Mouse (Mus musculus) intestine, embryonic 14.5 days (tissue): ENCODE measurements around the gene Foxl1. TPM values are rescaled to one million over a fixed set of nuclear protein-coding genes. Genes with fewer than 3 reads are reported as not detected.

Source experiments
- ATAC-seq: fragments of 200-750 bp; cut with Nextera tagmentation; replicated peaks from 2 replicates; pipeline ENCODE4 v1.8.0; 2017; ENCODE audit warnings: low read depth, moderate number of reproducible peaks, moderate TSS enrichment, moderate library complexity; ENCODE audit not compliant: low FRiP score, low TSS enrichment
- DNase-seq: peaks from one replicate; pipeline ENCODE4 v3.0.0-alpha.2; 2018; ENCODE audit warnings: low spot score
- H3K27ac ChIP-seq: fragments of 300-500 bp; sonication (generic); 2 replicates; pipeline ENCODE4 v1.5.1; 2014; ENCODE audit warnings: low read depth, mild to moderate bottlenecking, control low read depth
- H3K27me3 ChIP-seq: fragments of 300-500 bp; sonication (generic); replicated peaks from 2 replicates; pipeline ENCODE4 v1.6.1; 2014; ENCODE audit warnings: low read length, control low read depth; ENCODE audit not compliant: control insufficient read depth, insufficient read depth
- H3K36me3 ChIP-seq: fragments of 300-500 bp; sonication (generic); 2 replicates; pipeline ENCODE4 v1.6.1; 2014; ENCODE audit warnings: low read length, control low read depth; ENCODE audit not compliant: control insufficient read depth, insufficient read depth
- H3K4me1 ChIP-seq: fragments of 300-500 bp; sonication (generic); replicated peaks from 2 replicates; pipeline ENCODE4 v1.6.1; 2014; ENCODE audit warnings: low read length, control low read depth, mixed read lengths; ENCODE audit not compliant: control insufficient read depth, insufficient read depth
- H3K4me2 ChIP-seq: fragments of 300-500 bp; sonication (generic); 2 replicates; pipeline ENCODE4 v1.6.1; 2014; ENCODE audit warnings: low read length
- H3K4me3 ChIP-seq: fragments of 300-500 bp; sonication (generic); 2 replicates; pipeline ENCODE4 v1.5.1; 2014; ENCODE audit warnings: low read depth, low read length, control low read depth, mixed read lengths
- H3K9ac ChIP-seq: fragments of 300-500 bp; sonication (generic); 2 replicates; pipeline ENCODE4 v1.6.1; 2014; ENCODE audit warnings: mild to moderate bottlenecking, low read length
- H3K9me3 ChIP-seq: fragments of 300-500 bp; sonication (generic); 2 replicates; pipeline ENCODE4 v1.6.1; 2016; ENCODE audit warnings: low read length, control low read depth; ENCODE audit not compliant: control insufficient read depth
- WGBS: fragments of 180-500 bp; shearing (Covaris S2); extraction: QIAGEN DNeasy Blood & Tissue Kit; methylation state at CpG from one replicate; pipeline ENCODE4 v1.1.7; 2014; 5-methylcytosine and 5-hydroxymethylcytosine counted together
- polyA plus RNA-seq: library from polyadenylated mRNA; unstranded; fragments of >200 nt; fragmentation: Nextera tagmentation; extraction: Ambion mirVana; gene quantifications from 2 replicates; pipeline ENCODE4 v1.2.1, GENCODE M21; 2014

The Foxl1 gene
- polyA plus RNA-seq, 1 experiment from 2014 or later: 7.7 TPM

DNA sequence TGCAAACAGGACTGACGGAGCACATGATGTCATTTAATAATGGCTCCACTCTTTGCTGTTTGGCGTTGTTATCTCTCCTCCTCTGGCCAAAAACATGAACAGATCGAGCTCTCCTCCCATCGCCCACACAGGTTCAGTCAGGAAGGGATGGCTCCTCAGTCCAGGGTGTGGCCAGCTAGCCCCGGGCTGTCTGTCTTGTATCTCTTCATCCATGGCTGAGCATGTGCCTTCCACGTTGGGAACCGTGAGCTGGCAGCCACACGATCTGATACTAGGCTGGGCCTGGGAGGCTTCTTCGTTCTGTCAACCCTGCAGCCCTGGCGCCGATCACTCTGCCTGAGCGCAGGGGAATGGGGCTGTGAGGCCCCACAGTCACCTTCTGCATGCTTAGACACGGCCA is 31.1 kb downstream of the Foxl1 start:
- Histone ChIP-seq H3K27ac (no peak overlapping the region), H3K36me3 (no peaks in the 10 kb centered on the region), H3K4me1 (no peaks in the 10 kb centered on the region), H3K27me3 (no peaks in the 10 kb centered on the region), H3K9me3 (no peaks in the 10 kb centered on the region), H3K9ac (no peak overlapping the region), H3K4me2 (no peak overlapping the region), H3K4me3 (no peak overlapping the region)
- no peak for DNase-seq
- WGBS: 71% methylated on average over 13 of the region's 13 CpGs
- ATAC-seq: no peak

DNA sequence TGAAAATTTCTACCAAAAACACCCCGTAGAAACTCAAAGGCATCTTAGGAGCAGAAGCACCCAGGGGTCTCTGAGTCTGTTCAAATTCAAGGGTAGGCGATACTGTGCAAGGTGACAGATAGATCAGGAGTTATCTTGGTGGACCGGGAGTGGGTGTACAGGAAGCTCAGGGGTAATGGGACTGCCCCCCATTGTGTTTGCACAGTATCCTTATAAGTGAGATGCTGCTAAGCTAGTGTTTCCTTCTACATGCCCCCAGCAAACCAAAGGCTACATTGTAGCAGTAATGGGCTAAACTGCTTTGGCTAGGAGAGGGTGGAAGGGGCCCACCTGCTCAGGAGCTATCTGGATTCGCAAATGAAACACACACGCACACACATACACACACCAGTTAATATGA is 33.7 kb downstream of the Foxl1 start:
- Histone ChIP-seq H3K27me3 (no peaks in the 10 kb centered on the region), H3K9ac (no peak overlapping the region), H3K4me2 (no peak overlapping the region), H3K4me1 (no peaks in the 10 kb centered on the region), H3K9me3 (no peaks in the 10 kb centered on the region), H3K27ac (no peak overlapping the region), H3K4me3 (no peak overlapping the region), H3K36me3 (no peaks in the 10 kb centered on the region)
- ATAC-seq (no peak), DNase-seq (no peak)
- 89% methylated on average over 5 of the region's 5 CpGs for WGBS

DNA sequence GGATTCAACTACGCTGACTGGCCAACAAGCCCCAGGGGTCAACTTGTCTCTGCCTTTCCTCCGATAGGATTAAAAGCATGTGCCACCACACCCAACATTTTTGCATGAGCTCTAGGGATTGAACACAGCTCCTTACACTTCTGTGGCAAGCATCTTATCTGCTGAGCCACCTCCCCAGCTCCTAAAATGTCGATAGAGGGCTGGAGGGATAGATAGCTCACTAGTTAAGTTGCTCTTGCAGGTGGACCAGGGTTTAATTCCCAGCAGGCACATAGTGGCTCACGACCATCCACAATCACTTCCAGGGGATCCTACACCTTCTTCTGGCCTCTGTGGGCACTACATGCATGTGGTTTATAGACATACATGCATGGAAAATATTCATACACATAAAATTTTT is 34.7 kb downstream of the Foxl1 start:
- Histone ChIP-seq H3K27ac (no peak overlapping the region), H3K4me1 (no peaks in the 10 kb centered on the region), H3K9ac (no peak overlapping the region), H3K27me3 (no peaks in the 10 kb centered on the region), H3K4me3 (no peak overlapping the region), H3K36me3 (no peaks in the 10 kb centered on the region), H3K9me3 (no peaks in the 10 kb centered on the region), H3K4me2 (no peak overlapping the region)
- no peak for DNase-seq
- 81% methylated on average over 4 of the region's 4 CpGs for WGBS
- no peak for ATAC-seq

DNA sequence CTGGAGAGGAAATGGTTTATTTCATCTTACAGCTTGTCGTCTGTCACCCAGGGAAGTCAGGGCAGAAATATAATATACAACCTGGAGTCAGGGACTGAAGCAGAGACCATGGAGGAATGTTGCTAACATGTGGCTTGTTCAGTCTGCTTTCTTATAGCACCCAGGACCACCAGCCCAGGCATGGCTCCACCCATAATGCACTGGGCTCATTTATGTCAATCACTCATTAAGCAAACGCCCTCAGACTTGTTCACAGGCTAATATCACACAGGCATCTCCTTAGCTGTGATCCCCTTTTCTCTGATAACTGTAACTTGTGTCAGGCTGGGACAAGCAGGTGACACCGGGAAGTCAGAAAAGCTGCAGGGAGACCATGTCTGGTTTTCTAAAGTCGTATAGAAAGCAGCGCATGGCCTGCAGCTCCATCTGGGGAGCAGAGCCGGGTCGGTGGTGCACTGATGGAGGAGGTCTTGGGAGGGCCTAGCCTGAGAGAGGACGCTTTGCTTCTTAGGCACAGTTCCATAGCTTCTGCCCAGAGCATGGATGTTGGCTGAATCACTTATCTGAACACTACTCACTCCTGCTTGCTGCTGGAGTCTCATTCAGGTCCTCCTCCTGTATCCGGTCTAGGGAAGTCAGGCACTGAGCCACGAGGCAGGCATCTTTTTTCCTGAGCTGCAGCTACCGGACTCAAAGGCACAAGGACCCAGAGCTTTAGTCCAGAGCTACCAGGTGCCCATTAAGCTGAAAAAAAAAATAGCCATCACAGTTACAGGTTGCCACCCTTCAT is 35.4 kb downstream of the Foxl1 start:
- H3K27me3 ChIP-seq: no peaks in the 10 kb centered on the region

GRCm38 (mm10) chr8:121164017-121164469 is 36.3 kb downstream of the Foxl1 start:
- WGBS: 51% methylated on average over 8 of the region's 8 CpGs
- H3K4me2 ChIP-seq: no peak overlapping the region
- no peak overlapping the region for H3K9ac ChIP-seq
- H3K36me3 ChIP-seq: no peaks in the 10 kb centered on the region
- H3K27ac ChIP-seq: no peak overlapping the region
- H3K9me3 ChIP-seq: no peaks in the 10 kb centered on the region
- no peak for DNase-seq
- H3K27me3 ChIP-seq: no peaks in the 10 kb centered on the region
- no peak for ATAC-seq
- no peaks in the 10 kb centered on the region for H3K4me1 ChIP-seq
- no peak overlapping the region for H3K4me3 ChIP-seq

More for the DNA sequence above, 35.4 kb downstream of the Foxl1 start:
- ATAC-seq (no peak), DNase-seq (no peak)
- no peak overlapping the region for H3K4me2 ChIP-seq
- no peaks in the 10 kb centered on the region for H3K36me3 ChIP-seq
- no peak overlapping the region for H3K27ac ChIP-seq
- H3K9me3 ChIP-seq: no peaks in the 10 kb centered on the region
- H3K9ac ChIP-seq: no peak overlapping the region
- H3K4me1 ChIP-seq: no peaks in the 10 kb centered on the region
- WGBS: 71% methylated on average over 11 of the region's 11 CpGs
- H3K4me3 ChIP-seq: no peak overlapping the region

GRCm38 (mm10) chr8:121168033-121168432 is 40.3 kb downstream of the Foxl1 start:
- no peaks in the 10 kb centered on the region for H3K36me3 ChIP-seq
- no peak overlapping the region for H3K27ac ChIP-seq
- H3K9me3 ChIP-seq: no peaks in the 10 kb centered on the region
- WGBS: 62% methylated on average over 5 of the region's 5 CpGs
- no peak overlapping the region for H3K4me2 ChIP-seq
- no peaks in the 10 kb centered on the region for H3K27me3 ChIP-seq
- H3K4me1 ChIP-seq: peaks cover 13% of the 10 kb centered on the region
- no peak overlapping the region for H3K9ac ChIP-seq
- no peak overlapping the region for H3K4me3 ChIP-seq
- no peak for ATAC-seq
- DNase-seq: no peak

DNA sequence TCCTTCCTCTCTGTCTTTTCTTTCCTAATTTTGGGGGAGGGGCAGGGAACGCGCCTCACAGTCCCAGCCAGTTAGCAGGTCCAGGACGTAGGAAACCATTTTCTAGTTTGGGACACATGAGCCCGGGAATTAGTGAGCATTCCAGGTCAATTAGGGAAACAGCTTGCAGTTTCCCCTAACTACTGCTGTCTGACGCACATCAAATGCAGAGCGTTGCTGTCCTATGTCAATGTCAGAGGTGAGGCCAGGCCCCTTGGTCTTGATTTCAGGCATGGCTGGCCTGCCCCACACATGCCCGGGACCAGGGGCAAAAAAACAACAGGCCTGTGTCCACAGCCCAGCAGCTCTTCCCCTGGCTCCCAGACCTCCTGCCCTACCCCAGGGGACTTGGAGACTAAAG is 42.4 kb downstream of the Foxl1 start:
- H3K36me3 ChIP-seq: no peaks in the 10 kb centered on the region
- ATAC-seq (no peak), DNase-seq (no peak)
- no peak overlapping the region for H3K4me2 ChIP-seq
- H3K4me1 ChIP-seq: peaks cover 13% of the 10 kb centered on the region
- H3K27me3 ChIP-seq: no peaks in the 10 kb centered on the region
- H3K9ac ChIP-seq: no peak overlapping the region
- no peak overlapping the region for H3K27ac ChIP-seq
- H3K4me3 ChIP-seq: no peak overlapping the region
- WGBS: 35% methylated on average over 7 of the region's 7 CpGs
- no peaks in the 10 kb centered on the region for H3K9me3 ChIP-seq

- DNase-seq: no peak
Measured at GRCm38 (mm10) chr8:121170626-121171552, 43.1 kb downstream of the Foxl1 start.

More at GRCm38 (mm10) chr8:121170626-121171552, 43.1 kb downstream of the Foxl1 start:
- no peaks in the 10 kb centered on the region for H3K9me3 ChIP-seq
- no peak overlapping the region for H3K27ac ChIP-seq
- no peaks in the 10 kb centered on the region for H3K27me3 ChIP-seq
- H3K4me1 ChIP-seq: peaks cover 15% of the 10 kb centered on the region
- H3K36me3 ChIP-seq: no peaks in the 10 kb centered on the region
- no peak overlapping the region for H3K4me2 ChIP-seq
- H3K4me3 ChIP-seq: no peak overlapping the region
- no peak overlapping the region for H3K9ac ChIP-seq
- ATAC-seq: no peak
- 59% methylated on average over 27 of the region's 27 CpGs for WGBS
